Mouse (Mus musculus) heart, adult 2 months (tissue): ENCODE measurements around the gene Prl8a2.

ENCODE experiments used
- CTCF ChIP-seq: fragments of 200-600 bp; IDR thresholded peaks from 2 replicates; pipeline ENCODE4 v1.8.1; 2022; ENCODE audit warnings: antibody characterized with exemption, mild to moderate bottlenecking, moderate library complexity
- POLR2A ChIP-seq: fragments of 200-500 bp; IDR thresholded peaks from 2 replicates; pipeline ENCODE4 v1.6.1; 2011; ENCODE audit warnings: mild to moderate bottlenecking, low read depth, low read length, control low read depth; ENCODE audit not compliant: insufficient read depth

GRCm38 (mm10) chr13:27345373-27345772 is at the start of gene Prl8a2:
- TF ChIP-seq CTCF (no peak), POLR2A (no peak)
